Mouse (Mus musculus): ENCODE measurements around the gene Dnajc7. TPM values are rescaled to one million over a fixed set of nuclear protein-coding genes. Genes with fewer than 3 reads are reported as not detected.

The Dnajc7 gene
- polyA plus RNA-seq, 1 experiment from 2014 or later: 66.4 TPM

GRCm38 (mm10) chr11:100549466-100549865 is 70.5 kb downstream of the Dnajc7 start:
- Histone ChIP-seq H3K36me3 (ENCODE audit: control insufficient read depth, insufficient read depth, low read length) (no peaks in the 10 kb centered on the region), H3K27ac (replicated peaks in 1 of 2; ENCODE audit: control insufficient read depth in 1 of 2, insufficient read depth in 1 of 2, low read depth in 2 of 2, low read length in 2 of 2) (no peak overlapping the region), H3K9me3 (ENCODE audit: control insufficient read depth, low read length) (no peaks in the 10 kb centered on the region), H3K27me3 (ENCODE audit: control insufficient read depth, insufficient read depth, low read length) (no peaks in the 10 kb centered on the region), H3K9ac (ENCODE audit: low read length) (no peak overlapping the region), H3K4me3 (ENCODE audit: control insufficient read depth in 1 of 2, insufficient read depth in 1 of 2, low read depth in 1 of 2, low read length in 2 of 2) (no peak overlapping the region), H3K4me2 (ENCODE audit: low read length) (no peak overlapping the region), H3K4me1 (ENCODE audit: control insufficient read depth in 2 of 2, insufficient read depth in 2 of 2, low read length in 2 of 2) (peaks cover 4 to 6% of the 10 kb centered on the region in 2 experiments; a peak in 3 of 4 replicates)
- 72% methylated on average over 8 of the region's 8 CpGs for WGBS
- ATAC-seq (ENCODE audit: insufficient number of reproducible peaks, insufficient read depth, low FRiP score, low read depth): no peak

- Histone ChIP-seq H3K9ac (ENCODE audit: low read length) (no peak overlapping the region), H3K27me3 (ENCODE audit: control insufficient read depth, insufficient read depth, low read length) (no peaks in the 10 kb centered on the region), H3K4me3 (ENCODE audit: control insufficient read depth in 1 of 2, insufficient read depth in 1 of 2, low read depth in 1 of 2, low read length in 2 of 2) (no peak overlapping the region), H3K4me1 (ENCODE audit: control insufficient read depth in 2 of 2, insufficient read depth in 2 of 2, low read length in 2 of 2) (peaks cover 4 to 6% of the 10 kb centered on the region in 2 experiments; a peak in 3 of 4 replicates), H3K4me2 (ENCODE audit: low read length) (no peak overlapping the region), H3K36me3 (ENCODE audit: control insufficient read depth, insufficient read depth, low read length) (no peaks in the 10 kb centered on the region), H3K27ac (replicated peaks in 1 of 2; ENCODE audit: control insufficient read depth in 1 of 2, insufficient read depth in 1 of 2, low read depth in 2 of 2, low read length in 2 of 2) (no peak overlapping the region), H3K9me3 (ENCODE audit: control insufficient read depth, low read length) (no peaks in the 10 kb centered on the region)
- no peak for ATAC-seq (ENCODE audit: insufficient number of reproducible peaks, insufficient read depth, low FRiP score, low read depth)
- WGBS: 63% methylated on average over 6 of the region's 6 CpGs
These were observed 71.8 kb downstream of the Dnajc7 start for GRCm38 (mm10) chr11:100548141-100548540.

- WGBS: 81% methylated on average over 6 of the region's 6 CpGs
- peaks cover 4 to 6% of the 10 kb centered on the region in 2 experiments; a peak in 3 of 4 replicates for H3K4me1 ChIP-seq (ENCODE audit: control insufficient read depth in 2 of 2, insufficient read depth in 2 of 2, low read length in 2 of 2)
- H3K27ac ChIP-seq (replicated peaks in 1 of 2; ENCODE audit: control insufficient read depth in 1 of 2, insufficient read depth in 1 of 2, low read depth in 2 of 2, low read length in 2 of 2): no peak overlapping the region
- no peak overlapping the region for H3K9ac ChIP-seq (ENCODE audit: low read length)
- H3K4me2 ChIP-seq (ENCODE audit: low read length): no peak overlapping the region
- H3K4me3 ChIP-seq (ENCODE audit: control insufficient read depth in 1 of 2, insufficient read depth in 1 of 2, low read depth in 1 of 2, low read length in 2 of 2): no peak overlapping the region
- no peaks in the 10 kb centered on the region for H3K36me3 ChIP-seq (ENCODE audit: control insufficient read depth, insufficient read depth, low read length)
- no peaks in the 10 kb centered on the region for H3K27me3 ChIP-seq (ENCODE audit: control insufficient read depth, insufficient read depth, low read length)
- ATAC-seq (ENCODE audit: insufficient number of reproducible peaks, insufficient read depth, low FRiP score, low read depth): no peak
- no peaks in the 10 kb centered on the region for H3K9me3 ChIP-seq (ENCODE audit: control insufficient read depth, low read length)
These were observed 73.0 kb downstream of the Dnajc7 start for GRCm38 (mm10) chr11:100546955-100547354.

GRCm38 (mm10) chr11:100545746-100546085 is 74.3 kb downstream of the Dnajc7 start:
- Histone ChIP-seq H3K9me3 (ENCODE audit: control insufficient read depth, low read length) (no peaks in the 10 kb centered on the region), H3K4me2 (ENCODE audit: low read length) (peak overlapping the region; percentile 77), H3K27me3 (ENCODE audit: control insufficient read depth, insufficient read depth, low read length) (no peaks in the 10 kb centered on the region), H3K9ac (ENCODE audit: low read length) (peak overlapping the region; percentile 69), H3K4me3 (ENCODE audit: control insufficient read depth in 1 of 2, insufficient read depth in 1 of 2, low read depth in 1 of 2, low read length in 2 of 2) (peak overlapping the region; percentile 38 to 52), H3K4me1 (ENCODE audit: control insufficient read depth in 2 of 2, insufficient read depth in 2 of 2, low read length in 2 of 2) (peaks cover 4 to 6% of the 10 kb centered on the region in 2 experiments; a peak in 3 of 4 replicates), H3K27ac (replicated peaks in 1 of 2; ENCODE audit: control insufficient read depth in 1 of 2, insufficient read depth in 1 of 2, low read depth in 2 of 2, low read length in 2 of 2) (no peak overlapping the region; a peak in 1 of 4 replicates), H3K36me3 (ENCODE audit: control insufficient read depth, insufficient read depth, low read length) (no peaks in the 10 kb centered on the region)
- WGBS: 25% methylated on average over 7 of the region's 7 CpGs
- no peak; the same call in 1 of the 2 replicates for ATAC-seq (ENCODE audit: insufficient number of reproducible peaks, insufficient read depth, low FRiP score, low read depth)

GRCm38 (mm10) chr11:100544832-100545745 is 74.9 kb downstream of the Dnajc7 start, which contains the start of gene Ttc25:
TSS of gene Ttc25 (plus strand) at chr11:100545607.
- WGBS: 5% methylated on average over 28 of the region's 28 CpGs
- H3K4me3 ChIP-seq (ENCODE audit: control insufficient read depth in 1 of 2, insufficient read depth in 1 of 2, low read depth in 1 of 2, low read length in 2 of 2): peak within 1 kb of the TSS; percentile 38 to 52
- H3K27ac ChIP-seq (replicated peaks in 1 of 2; ENCODE audit: control insufficient read depth in 1 of 2, insufficient read depth in 1 of 2, low read depth in 2 of 2, low read length in 2 of 2): peak within 1 kb of the TSS; percentile 22 to 61; a peak in 3 of 4 replicates
- no peaks in the 10 kb centered on the region for H3K36me3 ChIP-seq (ENCODE audit: control insufficient read depth, insufficient read depth, low read length)
- no peaks in the 10 kb centered on the region for H3K9me3 ChIP-seq (ENCODE audit: control insufficient read depth, low read length)
- peak; percentile 95 for ATAC-seq (ENCODE audit: insufficient number of reproducible peaks, insufficient read depth, low FRiP score, low read depth)
- no peaks in the 10 kb centered on the region for H3K27me3 ChIP-seq (ENCODE audit: control insufficient read depth, insufficient read depth, low read length)
- H3K4me2 ChIP-seq (ENCODE audit: low read length): peak within 1 kb of the TSS; percentile 77
- peaks cover 4 to 6% of the 10 kb centered on the region in 2 experiments; a peak in 3 of 4 replicates for H3K4me1 ChIP-seq (ENCODE audit: control insufficient read depth in 2 of 2, insufficient read depth in 2 of 2, low read length in 2 of 2)
- peak within 1 kb of the TSS; percentile 69 for H3K9ac ChIP-seq (ENCODE audit: low read length)

GRCm38 (mm10) chr11:100541577-100541976 is 78.4 kb downstream of the Dnajc7 start:
- 57% methylated on average over 2 of the region's 2 CpGs for WGBS
- Histone ChIP-seq H3K27ac (replicated peaks in 1 of 2; ENCODE audit: control insufficient read depth in 1 of 2, insufficient read depth in 1 of 2, low read depth in 2 of 2, low read length in 2 of 2) (no peak overlapping the region), H3K9ac (ENCODE audit: low read length) (no peak overlapping the region), H3K36me3 (ENCODE audit: control insufficient read depth, insufficient read depth, low read length) (no peaks in the 10 kb centered on the region), H3K4me3 (ENCODE audit: control insufficient read depth in 1 of 2, insufficient read depth in 1 of 2, low read depth in 1 of 2, low read length in 2 of 2) (no peak overlapping the region), H3K4me1 (ENCODE audit: control insufficient read depth in 2 of 2, insufficient read depth in 2 of 2, low read length in 2 of 2) (peaks cover 4 to 6% of the 10 kb centered on the region in 2 experiments; a peak in 3 of 4 replicates), H3K4me2 (ENCODE audit: low read length) (no peak overlapping the region), H3K27me3 (ENCODE audit: control insufficient read depth, insufficient read depth, low read length) (no peaks in the 10 kb centered on the region), H3K9me3 (ENCODE audit: control insufficient read depth, low read length) (no peaks in the 10 kb centered on the region)
- ATAC-seq (ENCODE audit: insufficient number of reproducible peaks, insufficient read depth, low FRiP score, low read depth): no peak

- Histone ChIP-seq H3K9me3 (ENCODE audit: control insufficient read depth, low read length) (0 out of 2 replicates have a peak, but pooled peaks cover under 1% of the 10 kb centered on the region), H3K4me1 (ENCODE audit: control insufficient read depth in 2 of 2, insufficient read depth in 2 of 2, low read length in 2 of 2) (peaks cover 3 to 6% of the 10 kb centered on the region in 2 experiments; a peak in 3 of 4 replicates), H3K27me3 (ENCODE audit: control insufficient read depth, insufficient read depth, low read length) (no peaks in the 10 kb centered on the region), H3K9ac (ENCODE audit: low read length) (no peak overlapping the region), H3K36me3 (ENCODE audit: control insufficient read depth, insufficient read depth, low read length) (no peaks in the 10 kb centered on the region), H3K4me3 (ENCODE audit: control insufficient read depth in 1 of 2, insufficient read depth in 1 of 2, low read depth in 1 of 2, low read length in 2 of 2) (no peak overlapping the region), H3K27ac (replicated peaks in 1 of 2; ENCODE audit: control insufficient read depth in 1 of 2, insufficient read depth in 1 of 2, low read depth in 2 of 2, low read length in 2 of 2) (no peak overlapping the region), H3K4me2 (ENCODE audit: low read length) (no peak overlapping the region)
- 22% methylated on average over 6 of the region's 6 CpGs for WGBS
- no peak for ATAC-seq (ENCODE audit: insufficient number of reproducible peaks, insufficient read depth, low FRiP score, low read depth)
These were observed 79.0 kb downstream of the Dnajc7 start for GRCm38 (mm10) chr11:100540966-100541365.

Measured in heart, embryonic 14.5 days (tissue).